Mouse (Mus musculus) ovary, postnatal 36 days (tissue): ENCODE data around the gene Notum.

Source experiments
- DNase-seq: peaks from one replicate; pipeline ENCODE4 v3.0.0; 2022; ENCODE audit warnings: low spot score, mixed read lengths

The Notum gene

DNA sequence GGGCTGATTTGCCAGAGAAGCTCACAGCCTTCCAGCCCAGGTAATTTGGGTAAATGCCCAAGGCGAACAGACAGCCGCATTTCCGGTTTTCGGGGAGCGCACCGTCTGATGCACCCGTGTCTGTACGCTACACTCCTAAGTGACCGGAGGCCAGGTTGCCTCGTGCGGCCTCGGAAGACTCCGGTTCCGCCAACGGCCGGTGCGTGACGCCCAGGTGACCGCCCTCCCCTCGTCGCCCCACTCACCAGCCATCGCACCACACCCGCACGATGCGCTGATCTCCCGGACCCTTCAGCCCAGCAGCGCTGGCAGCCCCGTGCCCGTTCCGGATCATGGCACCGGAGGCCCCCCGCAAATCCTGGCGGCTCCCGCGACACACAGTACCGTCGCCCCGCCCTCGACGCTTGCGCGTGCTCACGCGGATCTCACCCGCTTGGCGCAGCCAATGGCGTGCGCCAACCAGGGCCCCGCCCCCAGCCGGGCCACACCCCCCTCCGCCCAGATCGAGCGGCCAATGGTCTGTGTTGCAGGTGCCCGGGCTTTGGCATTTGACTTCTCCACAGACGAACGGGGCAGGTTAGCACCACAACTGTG is 43.4 kb downstream of the Notum start, which contains the start of gene Pcyt2:
TSS of gene Pcyt2 (minus strand) at position 418 of the 594 bp plus-strand sequence.
- DNase-seq, result peak; percentile 91

DNA sequence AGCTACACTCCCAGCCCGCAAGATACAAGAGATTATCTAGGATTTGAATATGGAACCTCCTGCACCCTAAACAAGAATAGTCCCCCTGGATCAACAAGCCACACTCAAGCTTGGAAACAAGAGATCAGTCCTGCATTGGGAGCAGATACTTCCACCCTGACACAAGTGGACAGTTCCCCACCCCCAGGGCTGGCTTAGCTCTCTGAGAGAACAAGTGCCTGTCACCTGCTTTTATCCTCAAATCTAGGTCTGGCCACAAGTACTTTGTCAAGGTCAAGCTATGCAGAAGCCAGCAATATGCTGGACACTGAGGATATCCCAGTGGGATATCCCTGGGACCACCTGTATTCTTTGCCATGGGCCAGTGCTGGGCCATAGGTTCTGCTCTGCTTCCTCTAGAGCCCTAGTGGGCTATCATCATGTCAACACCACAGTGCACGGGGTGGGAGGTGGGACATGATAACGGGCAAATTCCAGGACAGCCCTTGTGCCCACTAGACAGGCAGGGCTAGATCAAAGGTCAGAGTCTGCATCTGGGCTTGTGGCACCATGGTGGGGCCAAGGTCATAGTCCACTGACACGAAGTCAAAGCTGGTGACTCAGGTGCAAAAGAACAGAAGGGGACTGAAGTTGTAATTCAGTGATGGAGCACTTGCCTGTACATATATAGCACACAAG is 44.2 kb downstream of the Notum start:
- DNase-seq, result no peak

DNA sequence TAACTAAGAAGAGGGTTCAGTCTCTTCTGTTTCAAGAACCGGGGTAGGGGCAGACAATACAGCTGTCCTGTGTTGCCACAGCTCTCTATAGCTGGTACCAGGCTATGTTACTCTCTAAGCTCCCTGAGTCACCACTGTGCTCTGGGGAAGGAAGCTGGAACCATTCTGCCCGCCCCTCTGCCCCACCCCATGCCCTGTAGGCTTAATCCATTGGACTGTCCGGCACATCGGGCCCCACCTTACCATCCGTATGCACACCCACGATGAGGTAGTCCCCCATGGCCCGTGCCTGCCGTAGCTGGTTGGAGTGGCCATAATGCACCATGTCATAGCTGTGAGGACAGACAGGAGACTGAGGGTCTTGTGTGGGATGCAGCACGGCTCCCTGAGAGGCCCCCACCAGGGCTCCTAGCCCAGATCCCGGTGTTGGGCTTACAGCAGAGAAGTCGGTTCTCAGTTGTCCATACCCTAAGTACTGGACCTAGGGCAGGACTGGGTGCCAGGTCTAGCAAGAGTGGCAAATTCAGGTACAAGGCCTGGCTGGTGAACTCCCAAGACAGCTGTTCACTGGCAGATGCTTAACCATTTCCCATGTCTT is 45.3 kb downstream of the Notum start:
- DNase-seq, result no peak

DNA sequence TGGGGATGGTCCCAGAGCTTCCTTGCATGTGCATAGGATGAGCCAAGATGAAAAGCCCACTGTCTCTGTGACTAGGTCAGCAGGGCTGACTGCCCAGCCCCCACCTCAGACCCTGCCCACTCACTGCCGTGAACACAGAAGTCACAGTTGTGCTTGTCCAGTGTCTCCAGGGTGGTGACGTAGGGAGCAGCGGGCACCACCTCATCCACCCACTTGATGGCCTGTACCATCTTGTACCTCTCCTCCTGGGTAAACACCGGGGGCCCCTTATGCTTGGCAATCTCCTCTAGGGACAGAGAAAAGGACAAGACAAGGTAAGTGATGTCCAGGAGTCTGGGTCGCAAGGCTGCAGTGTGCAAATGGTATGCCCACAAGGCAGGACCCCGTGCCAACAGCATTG is 45.8 kb downstream of the Notum start:
- DNase-seq, result no peak

DNA sequence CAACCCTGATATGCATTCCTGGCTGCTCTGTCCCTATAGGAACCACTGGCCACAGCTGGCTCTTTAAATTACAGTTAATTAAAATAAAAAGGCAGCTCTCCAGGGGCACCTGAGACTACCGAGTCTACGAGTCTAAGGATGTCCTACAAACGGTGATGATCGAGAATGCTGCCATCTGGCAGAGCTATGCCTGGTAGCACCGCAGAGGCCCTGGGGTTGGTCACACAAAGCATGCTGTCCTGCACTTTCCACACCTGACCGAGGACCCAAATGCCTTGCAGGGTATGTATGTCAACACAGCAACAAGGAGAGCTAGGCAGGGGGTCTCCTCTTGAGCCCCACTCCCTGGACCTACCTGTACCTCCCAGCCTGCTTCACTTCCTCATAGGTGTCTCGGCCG is 47.0 kb downstream of the Notum start:
- DNase-seq, result no peak

DNA sequence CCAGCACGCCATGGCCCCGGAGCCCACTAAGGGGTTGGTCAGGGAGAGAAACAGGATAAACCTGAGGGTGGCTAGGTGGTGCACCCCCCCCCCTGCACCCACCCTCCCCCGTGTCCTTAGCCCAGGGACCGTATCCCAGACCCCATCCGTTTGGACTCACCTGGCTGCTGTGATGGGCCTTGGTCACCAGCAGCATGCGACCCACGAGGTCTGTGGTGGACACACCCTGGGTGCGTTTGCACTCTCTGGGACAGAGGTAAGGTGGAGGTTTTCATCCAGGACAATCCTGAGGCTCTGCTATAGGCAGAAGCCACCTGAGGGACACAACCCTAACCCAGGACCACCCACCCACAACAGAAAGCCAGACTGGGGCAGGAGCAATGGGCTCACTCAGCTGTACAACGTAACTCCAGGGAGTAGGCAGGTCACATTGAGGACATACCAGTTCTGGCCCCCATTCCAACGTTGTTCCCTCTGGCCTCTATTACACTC is 47.4 kb downstream of the Notum start:
- DNase-seq, result no peak

DNA sequence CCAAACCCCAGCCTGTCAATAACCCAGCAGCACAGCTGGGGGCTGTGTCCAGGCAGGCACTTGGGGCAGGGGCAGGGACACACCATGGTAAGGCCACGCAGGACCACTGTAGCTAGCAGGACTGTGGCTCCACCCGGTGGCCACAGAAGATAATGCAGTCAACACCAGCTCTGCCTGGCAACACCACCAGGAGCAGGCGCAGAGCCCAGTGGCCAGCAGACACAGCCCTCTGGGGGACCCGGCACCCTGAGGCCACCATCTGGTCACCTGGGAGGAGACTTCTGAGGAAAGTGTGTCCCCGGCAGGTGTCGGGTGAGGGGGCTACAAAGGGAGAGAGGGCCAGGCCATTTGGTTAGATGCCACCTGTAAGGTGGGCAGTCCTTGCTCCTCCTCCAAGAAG is 48.2 kb downstream of the Notum start:
- DNase-seq, result peak; percentile 74

DNA sequence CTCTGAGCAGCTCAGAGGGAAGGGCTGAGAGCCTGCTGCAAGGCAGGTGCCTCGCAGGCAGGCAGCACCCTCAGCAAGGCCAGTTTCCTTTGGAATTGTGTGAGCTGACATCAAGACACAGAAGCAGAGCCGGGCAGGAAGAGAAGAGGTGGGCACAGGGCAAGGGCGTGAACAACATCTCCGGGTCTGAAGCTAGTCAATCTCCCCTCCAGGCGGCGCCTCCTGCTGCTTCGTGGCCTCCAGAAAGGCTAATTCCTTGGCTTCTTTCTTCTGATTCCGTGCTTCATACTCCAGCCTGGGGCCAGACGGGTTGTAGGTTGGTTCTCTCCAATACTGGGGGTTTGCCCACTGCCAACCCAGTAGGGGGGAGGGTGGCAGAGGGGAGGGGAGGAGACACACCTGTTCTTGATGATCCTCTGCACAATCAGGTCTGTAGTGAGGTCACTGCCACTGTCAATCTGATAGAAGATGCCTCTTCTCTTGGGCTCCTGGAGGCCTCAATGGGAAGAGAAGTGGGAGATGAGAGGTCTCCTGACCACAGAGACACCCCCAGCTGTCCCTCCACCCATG is 50.4 kb downstream of the Notum start:
- no peak for DNase-seq

DNA sequence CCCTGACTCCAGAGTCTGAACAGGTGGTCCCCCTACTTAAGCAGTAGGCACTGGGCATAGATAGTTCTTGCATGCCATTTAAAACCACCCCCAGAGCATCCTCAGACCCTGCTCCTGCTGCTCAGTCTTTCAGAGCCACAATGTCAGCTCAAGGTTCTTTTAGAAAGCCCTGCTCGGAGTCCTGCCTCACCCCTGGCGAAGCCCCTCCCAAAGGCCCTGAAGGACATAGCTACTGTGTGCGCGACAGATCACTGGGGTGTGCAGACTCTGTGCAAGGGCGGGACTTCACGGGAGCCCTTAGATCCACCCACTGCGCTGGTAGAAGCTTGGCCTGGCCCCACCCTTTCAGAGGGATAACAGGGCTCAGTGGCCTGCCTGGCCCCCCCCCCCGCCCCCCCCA is 51.7 kb downstream of the Notum start:
- DNase-seq, result no peak

DNA sequence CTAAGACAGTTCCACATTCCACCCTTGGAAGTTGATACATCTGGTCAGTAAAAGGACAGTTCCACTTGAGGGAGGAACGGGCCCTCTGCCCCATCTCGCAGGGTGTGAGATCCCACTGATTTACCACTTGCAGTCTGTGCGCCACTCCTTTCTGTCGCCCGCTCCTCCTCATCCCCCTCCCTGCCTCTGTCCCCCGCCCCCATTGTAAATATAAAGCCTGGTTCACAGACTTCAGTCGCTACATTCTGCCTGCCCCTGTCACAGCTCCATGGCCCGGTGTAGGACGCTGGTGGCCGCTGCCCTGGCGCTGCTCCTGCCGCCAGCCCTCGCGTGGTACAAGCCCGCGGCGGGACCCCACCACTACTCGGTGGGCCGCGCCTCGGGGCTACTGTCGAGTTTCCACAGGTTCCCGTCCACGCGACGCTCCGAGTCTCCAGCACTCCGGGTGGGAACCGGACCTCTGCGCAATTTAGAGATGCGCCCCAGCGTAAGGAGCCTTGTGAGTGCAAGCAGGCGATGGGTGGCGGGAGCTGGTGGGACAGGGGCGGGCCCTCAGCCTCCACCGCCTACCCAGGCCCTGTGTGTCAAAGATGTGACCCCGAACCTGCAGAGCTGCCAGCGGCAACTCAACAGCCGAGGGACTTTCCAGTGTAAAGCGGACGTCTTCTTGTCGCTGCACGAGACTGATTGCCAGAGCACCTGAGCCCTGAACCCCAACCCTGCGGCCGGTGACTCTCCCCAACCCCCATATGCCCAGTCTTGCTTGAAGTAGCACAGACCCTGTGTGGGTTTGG is 52.5 kb downstream of the Notum start, which contains the start of gene Npb:
TSS of gene Npb (plus strand) at position 237 of the 794 bp plus-strand sequence.
- DNase-seq, result no peak

DNA sequence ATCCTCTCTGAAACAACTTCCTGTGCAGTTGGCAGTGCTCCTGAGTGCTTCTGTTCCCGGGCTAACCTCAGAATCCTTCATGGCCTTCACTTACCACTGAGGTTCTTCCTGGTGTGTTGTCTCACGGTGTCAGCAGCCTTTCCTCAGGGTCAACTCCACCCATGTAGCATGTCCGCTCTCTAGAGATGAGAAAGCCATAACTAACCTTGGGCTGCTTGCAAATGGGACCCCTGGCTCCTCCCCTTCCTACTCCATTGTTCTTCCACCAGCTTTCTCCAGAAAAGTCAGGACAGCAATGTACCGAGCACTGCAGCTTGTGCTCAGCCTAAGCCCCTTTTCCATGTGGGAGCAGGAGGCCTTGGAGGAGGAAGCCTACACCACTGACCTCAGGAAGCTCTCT is 54.2 kb downstream of the Notum start:
- no peak for DNase-seq

DNA sequence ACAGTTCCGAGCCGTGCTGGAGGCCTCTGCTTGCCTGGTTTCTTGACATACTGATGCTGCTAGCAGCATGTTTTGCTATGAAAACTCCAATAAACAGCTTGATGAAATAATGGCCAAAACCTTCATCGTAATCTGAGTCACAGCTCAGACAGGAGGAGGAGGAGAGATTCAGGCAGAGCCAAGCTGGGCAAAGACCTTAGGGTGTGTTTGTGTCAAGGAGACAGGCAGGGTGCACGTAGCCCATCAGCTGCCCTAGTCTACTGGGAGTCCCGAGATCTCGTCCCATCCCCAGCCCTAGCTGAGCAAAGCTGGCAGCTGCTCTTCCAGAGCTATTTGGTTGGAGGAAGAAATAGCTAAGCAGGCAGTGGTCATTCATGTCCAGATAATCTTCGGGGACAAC is 55.3 kb downstream of the Notum start:
- no peak for DNase-seq
